Mouse (Mus musculus): Measurements from ENCODE around the gene Pax8.

Pax8 gene

DNA sequence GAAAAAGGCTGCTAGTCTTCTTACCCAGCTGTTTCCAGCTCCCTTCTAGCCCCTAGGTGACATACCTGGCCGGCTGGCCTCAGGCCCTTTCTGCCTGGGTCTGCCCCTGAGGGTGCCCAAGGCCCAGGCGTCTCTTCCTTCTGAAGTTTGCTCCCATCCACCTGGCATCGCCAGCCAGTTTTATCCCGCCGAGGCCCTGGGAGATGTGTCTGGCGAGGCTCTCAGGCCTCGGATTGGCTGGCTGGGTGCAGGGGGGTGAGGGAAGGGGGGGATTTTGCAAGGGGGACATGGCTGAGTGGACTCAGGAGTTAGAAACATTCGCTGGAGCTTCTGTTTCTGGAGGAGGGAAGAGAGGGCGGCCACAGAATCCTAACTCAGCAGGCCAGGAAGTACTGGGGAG, at the start of gene Pax8:
TSS of gene Pax8 (minus strand) at position 180 of the 400 bp plus-strand sequence.
- TF ChIP-seq GATA4 (IDR thresholded peaks at IDR 0.05; ENCODE audit: insufficient replicate concordance, low read length): no peak

DNA sequence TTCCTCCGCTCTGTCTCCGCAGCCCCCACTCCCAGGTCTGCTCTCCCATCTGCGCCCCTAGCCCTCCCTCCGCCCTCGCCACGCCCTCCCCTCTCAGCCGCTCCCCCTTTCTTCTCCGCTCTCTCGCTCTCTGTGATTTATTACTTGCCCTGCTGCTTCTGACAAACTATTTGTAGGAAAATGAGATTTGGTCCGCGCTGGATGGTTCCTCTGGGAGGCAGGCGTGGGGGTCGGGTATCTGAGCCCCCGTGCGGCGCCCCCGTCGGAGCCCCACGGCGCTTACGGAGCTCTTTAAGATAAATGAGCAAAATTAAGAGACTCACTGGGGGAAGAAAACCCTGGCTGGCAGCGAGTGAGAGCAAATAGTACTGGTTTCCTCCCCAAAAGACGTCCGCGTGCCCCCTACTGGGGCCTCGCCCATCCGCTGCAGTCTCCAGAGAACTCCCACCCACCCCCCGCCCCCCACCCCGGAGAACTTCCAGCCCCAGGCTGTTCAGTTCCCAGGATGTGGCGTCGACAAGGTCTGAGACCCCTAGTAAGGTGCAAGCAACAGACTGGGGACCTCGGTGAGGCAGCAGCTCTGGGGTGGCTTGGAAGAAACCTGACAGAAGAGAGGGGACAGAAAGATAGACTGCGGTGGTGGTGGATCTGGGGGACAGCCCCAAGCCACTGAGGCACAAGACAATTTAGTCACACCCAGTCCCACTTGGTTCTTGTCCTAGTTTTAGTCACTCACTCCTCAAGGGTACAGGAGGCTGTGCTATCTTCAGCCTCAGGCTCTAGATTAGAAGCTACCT, 46.2 kb upstream of the Pax8 start:
- no peak for TF ChIP-seq GATA4 (IDR thresholded peaks at IDR 0.05; ENCODE audit: insufficient replicate concordance, low read length)

DNA sequence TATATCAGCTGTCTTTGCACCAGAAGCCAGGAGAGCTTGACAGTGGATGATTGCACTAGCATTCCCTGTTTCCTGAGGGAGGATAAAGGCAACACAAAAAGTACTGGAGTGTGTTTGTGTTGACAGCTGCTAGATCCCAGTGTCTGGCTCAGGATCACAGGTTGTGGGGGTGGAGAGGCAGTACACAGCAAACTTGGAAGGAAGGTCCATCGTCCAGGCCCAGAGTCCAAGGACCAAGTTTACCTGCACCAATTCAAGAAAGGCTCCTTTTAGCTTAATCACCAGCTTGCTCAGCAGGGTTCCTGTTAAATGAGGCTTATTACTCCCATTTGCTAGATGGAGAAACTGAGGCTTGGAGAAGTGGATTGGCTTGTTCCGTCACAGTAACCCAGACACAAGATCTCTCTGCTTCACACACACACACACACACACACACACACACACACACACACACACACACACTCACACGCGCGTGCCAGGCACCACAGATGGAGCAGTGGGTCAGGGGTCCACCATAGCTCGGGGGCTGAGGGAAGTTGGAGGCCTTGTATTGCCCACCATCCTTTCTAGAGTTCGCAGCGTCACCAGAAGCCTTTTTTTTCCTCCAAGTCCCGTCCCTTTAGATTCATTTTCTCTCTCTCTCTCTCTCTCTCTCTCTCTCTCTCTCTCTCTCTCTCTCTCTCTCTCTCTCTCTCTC, 45.3 kb upstream of the Pax8 start:
- TF ChIP-seq GATA4 (IDR thresholded peaks at IDR 0.05; ENCODE audit: insufficient replicate concordance, low read length): no peak

- no peak for TF ChIP-seq GATA4 (IDR thresholded peaks at IDR 0.05; ENCODE audit: insufficient replicate concordance, low read length)
Measured at GRCm38 (mm10) chr2:24516946-24517345, 41.5 kb upstream of the Pax8 start.

DNA sequence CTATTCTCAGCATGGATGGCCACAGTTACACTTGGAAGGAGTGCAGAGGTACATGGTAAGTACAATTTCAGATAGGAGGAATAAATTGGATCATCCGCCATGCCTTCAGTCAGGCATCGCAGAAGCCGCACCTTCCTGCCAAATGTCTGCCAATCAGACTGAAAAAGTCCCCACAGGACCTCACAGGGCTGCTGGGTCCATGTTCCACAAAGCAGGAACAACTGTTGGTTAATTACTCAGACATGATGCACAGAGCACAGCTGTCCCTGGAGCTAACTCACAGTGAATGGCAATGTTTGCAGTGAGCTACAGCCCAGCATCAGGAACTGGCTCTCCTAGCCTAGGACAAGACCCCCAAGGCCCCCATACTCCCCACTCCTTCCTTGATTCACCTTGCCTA, 32.0 kb upstream of the Pax8 start:
- no peak for TF ChIP-seq GATA4 (IDR thresholded peaks at IDR 0.05; ENCODE audit: insufficient replicate concordance, low read length)

DNA sequence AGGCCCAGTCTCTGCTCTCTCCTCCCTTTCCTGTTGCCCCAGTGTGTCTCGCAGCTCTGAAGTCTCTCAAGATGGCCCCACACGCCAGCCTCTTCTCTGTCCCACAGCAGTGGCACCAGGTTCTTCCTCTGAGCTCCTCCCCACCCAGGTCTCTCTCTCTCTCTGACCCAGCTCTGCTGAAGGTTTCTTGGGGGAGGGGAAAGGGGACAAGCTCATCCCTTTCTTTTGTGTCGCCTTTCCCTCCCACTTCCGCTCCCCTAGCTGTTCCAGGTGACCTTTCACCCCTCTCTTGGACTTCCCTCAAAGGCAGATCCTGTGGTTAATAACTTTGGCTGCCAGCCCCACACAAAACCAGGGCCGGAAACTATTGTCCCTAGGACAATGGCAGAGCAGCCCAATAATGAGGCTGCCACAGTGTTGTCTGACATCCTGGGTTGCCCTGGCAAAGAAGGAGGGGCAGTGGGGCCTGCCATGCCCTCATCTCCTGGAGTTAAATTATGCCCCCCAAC, 27.6 kb upstream of the Pax8 start:
- TF ChIP-seq GATA4 (IDR thresholded peaks at IDR 0.05; ENCODE audit: insufficient replicate concordance, low read length): no peak

- TF ChIP-seq GATA4 (IDR thresholded peaks at IDR 0.05; ENCODE audit: insufficient replicate concordance, low read length): no peak
Measured at GRCm38 (mm10) chr2:24500921-24501320, 25.5 kb upstream of the Pax8 start.

DNA sequence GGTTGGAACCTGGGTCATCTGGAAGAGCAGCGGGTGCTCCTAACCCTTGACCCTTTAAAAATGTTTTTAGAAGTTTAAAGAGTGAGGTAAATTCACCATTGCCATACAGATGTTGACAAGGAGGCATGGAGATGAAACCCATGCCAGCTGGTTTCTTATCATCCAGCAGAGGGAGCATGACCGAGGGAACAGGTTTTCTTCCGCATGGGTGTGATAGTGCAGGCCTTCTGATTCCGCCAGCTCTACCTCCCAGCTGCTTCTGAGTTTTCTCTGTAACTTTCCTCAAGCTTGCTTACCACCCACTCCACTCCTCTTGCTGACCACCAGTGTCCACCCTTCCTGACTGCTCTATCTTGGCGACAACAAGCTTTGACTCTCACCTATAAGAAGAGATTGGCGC, 15.2 kb upstream of the Pax8 start:
- no peak for TF ChIP-seq GATA4 (IDR thresholded peaks at IDR 0.05; ENCODE audit: insufficient replicate concordance, low read length)

- no peak for TF ChIP-seq GATA4 (IDR thresholded peaks at IDR 0.05; ENCODE audit: insufficient replicate concordance, low read length)
Measured at GRCm38 (mm10) chr2:24488660-24489059, 13.3 kb upstream of the Pax8 start.

DNA sequence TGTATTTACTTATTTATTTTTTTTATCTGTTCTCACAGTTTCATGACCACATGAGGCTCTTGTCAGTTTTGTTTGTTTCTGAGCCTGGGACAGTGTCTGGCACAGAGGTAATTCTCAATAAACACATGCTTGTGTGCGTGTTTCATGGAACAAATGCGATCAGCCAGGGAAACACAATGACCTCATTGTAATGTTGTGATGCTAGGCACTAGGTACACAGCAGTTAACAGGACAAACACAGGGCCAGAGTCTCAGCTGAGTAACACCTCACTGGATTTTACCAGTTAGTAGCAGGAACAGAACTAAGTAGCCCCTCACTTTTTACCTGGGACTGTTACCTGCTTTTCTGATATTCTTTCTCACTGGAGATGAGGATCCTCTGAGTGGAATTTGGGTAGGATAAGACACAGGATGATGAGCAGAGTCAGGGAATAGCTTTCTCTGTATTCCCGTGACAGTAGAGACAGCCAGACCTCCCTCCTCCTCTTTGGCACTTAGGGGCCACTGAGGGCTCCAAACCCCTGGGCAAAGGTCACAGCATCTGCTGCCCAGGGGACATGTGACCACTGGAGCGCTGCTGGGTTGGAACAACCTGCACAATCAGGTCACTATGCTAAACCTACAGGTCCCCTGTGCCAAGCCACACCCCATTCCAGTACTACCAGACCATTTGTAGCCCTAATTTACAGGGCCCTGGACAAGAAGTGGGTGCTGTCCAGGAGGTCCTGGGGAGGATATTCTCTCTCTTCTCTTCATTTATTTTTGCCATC, 11.8 kb upstream of the Pax8 start:
- TF ChIP-seq GATA4 (IDR thresholded peaks at IDR 0.05; ENCODE audit: insufficient replicate concordance, low read length): no peak

DNA sequence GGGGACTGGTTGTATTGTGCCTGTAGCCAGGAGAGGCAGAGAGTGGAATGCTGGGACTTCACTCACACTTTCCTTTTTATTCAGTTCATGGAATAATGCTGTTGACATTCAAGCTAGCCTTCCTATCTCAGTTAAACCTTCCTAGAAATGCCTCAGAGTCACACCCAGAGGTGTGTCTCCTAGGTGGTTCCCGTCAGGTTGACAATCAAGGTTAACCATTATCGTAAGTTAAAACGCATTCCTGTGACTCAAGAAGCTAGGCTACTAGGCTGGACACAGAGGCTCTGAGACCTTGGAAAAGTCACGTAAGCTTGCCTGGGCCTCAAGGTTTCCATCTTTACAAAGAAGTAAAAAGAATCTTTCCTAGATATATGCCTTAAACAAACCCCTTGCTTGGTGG, 10.0 kb upstream of the Pax8 start:
- TF ChIP-seq GATA4 (IDR thresholded peaks at IDR 0.05; ENCODE audit: insufficient replicate concordance, low read length): no peak

GRCm38 (mm10) chr2:24479906-24480305, 4.5 kb upstream of the Pax8 start:
- no peak for TF ChIP-seq GATA4 (IDR thresholded peaks at IDR 0.05; ENCODE audit: insufficient replicate concordance, low read length)

DNA sequence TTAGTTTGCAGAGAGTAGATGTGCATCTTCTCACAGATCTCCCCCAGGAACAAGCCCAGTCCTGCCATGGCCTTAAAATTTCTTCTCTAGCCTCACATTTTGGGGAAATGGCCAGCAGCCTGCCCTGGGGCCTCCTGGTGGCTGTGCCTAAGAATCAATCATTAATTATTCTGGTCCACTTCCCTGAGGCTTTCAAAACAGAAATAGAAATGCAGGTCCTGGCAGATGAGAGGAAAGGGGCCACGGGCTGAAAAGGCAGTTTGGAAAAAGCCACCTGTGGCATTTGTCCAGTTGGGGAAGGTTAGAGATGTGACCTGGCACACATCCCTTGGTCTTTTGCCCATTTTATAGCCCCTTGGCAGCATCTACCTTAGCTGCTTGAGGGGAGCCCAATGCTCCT, 3.8 kb upstream of the Pax8 start:
- no peak for TF ChIP-seq GATA4 (IDR thresholded peaks at IDR 0.05; ENCODE audit: insufficient replicate concordance, low read length)

DNA sequence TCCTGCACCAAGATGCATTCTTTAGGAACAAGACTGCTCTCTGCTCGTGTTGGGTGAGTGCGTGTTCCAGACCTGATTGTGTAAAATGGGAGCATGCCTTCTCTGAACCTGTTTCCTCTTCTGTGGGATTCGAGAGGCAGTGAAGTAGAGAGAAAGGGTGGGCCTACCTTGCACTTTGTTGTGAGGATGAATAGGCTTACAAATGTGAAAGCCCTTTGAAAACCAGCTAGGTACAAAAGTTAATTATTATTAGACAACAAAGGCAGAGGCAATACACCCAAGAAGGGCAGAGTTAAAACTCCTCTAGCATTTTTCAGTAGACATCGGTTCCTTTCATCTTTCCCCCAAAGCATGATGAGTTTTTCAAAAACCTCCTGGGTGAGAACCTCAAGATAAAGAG, 3.2 kb upstream of the Pax8 start:
- TF ChIP-seq GATA4 (IDR thresholded peaks at IDR 0.05; ENCODE audit: insufficient replicate concordance, low read length): no peak

DNA sequence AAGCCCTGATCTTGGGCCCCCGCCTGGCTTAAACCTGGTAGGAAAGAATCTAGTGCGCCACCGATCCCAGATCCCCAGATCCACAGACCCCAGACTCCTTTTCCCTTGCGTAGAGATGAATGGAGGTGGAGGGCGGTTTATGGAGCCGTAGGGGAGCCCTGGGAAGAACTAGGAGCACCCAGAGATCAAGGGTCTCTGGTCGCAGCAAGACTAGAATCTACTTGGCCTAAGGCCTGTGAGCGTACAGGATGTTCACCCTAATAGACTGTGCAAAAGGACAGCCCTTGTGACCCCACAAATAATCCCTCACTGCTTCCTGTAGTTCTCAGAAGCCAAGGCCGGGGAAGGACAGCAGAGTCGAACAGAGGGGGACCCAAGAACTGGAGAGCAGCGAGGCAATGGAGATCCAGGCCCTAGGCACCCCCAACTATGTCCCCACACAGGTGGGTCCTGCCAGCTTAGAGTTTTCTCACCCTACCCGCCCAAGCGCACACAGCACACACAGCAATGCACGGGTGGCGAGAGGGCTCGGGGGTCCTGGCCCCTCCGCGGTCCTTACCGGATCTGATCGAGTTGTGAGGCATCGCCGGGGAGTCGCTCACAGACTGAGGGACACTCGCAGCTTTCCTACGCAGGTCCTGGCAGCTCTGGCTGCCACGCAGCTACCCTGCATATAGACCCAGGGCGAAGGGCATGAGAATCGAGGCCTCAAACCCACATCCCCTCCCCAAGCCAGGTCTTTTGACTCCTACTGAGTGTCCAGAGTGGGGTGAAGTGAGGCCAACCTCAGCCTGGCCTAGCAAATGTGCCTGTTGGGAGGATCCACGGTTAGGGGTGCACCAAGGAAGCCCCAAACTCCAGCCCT, 653 bp downstream of the Pax8 start:
- TF ChIP-seq GATA4 (IDR thresholded peaks at IDR 0.05; ENCODE audit: insufficient replicate concordance, low read length): no peak

Measured in liver, adult (tissue).